Mouse (Mus musculus) embryo, embryonic 11.5 days (tissue): ENCODE results near the gene Tbrg1.

Experiments
- DNase-seq: peaks from one replicate; pipeline ENCODE4 v3.0.0-alpha.2; 2012; ENCODE audit warnings: low read depth, low spot score

Gene Tbrg1

DNA sequence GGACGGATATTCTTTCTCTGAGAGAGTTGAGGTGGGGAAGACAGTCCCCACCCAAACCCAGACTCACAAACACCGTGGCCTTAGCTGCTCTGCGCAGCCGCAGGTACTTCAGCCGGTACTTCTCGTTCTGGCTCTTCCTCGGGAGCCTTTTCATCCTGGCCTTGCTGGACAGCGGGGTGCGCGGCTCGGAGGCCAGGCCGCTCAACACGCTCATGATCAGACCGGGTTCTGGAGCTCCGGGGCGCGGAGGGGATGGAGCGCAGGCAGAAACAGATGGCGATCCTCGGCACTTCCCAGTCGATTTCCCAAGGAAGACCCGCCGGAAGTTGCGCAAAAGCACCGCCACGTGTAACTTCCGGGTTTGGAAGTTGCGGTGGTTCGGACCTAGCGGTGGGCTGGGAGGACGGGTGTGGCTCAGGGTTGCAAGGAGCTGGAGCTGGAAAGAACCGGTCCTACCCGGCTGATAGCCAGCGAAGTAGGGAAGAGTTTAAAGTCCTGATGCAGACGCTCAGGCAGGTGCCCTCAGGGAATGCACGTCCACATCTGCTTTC lies at the start of gene Tbrg1:
Gene Tbrg1, minus strand, starts transcription at position 382 of the 551 bp plus-strand sequence.
- peak; percentile 74 for DNase-seq

DNA sequence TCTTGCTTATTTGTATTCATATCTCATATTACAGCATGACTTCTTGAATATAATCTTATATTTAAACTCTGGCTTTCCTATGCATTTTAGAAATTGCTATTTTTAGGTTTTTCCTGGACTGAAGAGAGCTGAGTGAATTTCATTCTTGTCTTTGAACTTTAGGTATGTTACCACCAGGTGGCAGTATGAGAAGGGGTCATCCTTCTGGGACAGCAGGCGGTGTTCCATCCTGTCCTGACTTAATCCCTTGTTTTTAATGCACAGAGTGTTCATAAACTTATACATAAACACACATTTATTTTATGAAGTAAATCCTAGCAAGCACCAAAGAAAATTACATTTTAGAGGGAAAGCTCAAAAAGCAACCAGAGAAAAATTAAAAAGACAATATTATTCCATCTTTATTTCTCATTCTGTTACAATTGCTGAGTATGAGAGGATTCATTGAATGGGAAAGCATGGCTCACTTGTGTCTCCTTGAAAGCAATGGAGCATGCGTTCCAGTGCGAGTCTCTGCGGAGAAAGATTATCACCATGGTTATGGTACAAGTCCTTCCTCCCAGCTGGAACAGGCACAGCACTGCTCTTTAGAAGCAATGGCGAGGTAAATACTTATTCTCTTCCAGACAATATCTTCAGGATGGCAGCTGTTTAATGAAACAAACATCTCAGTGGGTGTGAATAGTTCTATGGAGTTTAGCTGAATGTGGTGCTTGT lies 33.0 kb upstream of the Tbrg1 start:
- peak; percentile 23 for DNase-seq

DNA sequence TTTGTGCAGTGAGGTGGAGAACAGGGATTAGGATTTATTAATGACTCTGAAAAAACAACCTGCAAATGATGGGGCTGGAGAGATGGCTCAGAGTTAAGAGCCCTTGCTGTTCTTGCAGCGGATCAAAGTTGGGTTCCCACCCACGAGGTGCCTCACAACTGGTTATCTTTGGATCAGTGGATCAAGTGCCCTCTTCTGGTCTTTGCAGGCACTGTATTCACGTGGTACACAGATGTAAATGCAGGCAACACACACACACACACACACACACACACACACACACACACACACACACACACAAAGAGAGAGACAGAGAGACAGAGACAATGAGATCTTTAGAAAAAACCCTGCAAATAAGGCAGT lies 30.8 kb upstream of the Tbrg1 start:
- no peak for DNase-seq

GRCm38 (mm10) chr9:37687288-37687940 lies 30.3 kb upstream of the Tbrg1 start:
- no peak for DNase-seq

GRCm38 (mm10) chr9:37681123-37681522 lies 24.0 kb upstream of the Tbrg1 start:
- no peak for DNase-seq

- no peak for DNase-seq
Measured at GRCm38 (mm10) chr9:37675287-37675686, 18.2 kb upstream of the Tbrg1 start.

DNA sequence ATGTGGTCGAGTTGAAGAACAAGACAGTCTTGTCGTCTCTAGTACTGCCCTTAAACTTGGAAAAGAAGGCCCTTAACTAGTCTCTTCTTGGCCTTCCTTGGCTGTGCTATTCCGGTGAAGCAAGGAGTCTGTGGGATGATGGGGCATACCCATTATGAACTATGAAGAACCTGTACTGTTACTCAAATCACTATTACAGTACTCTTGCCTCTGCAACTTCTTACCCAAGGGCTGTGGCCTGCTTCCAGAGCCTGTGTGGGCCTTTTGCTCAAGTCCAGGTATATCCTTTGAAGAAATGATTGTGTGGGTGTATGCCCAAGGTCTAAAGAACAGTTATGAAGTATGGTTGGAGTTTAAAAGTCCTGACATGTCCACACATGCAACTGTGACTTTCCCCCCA lies 13.1 kb upstream of the Tbrg1 start:
- no peak for DNase-seq

DNA sequence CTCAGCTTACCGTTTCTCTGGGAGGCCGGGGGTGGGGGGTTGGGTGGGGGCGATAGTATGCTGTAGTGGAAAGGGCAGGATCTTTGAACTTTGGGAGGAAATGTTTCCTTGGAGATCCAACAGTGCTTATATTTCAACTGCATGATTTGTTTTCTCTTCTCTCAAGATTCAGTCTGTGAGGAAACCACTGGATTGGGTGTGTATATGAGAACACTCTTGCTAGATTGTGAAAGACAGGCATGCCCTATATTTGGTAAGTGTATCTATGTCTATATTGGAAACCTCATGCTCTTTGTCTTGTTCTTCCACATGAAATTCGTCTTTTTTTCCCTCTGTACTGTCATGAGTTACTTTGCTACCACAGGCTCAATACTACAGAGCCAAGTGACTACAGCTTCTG lies 12.6 kb upstream of the Tbrg1 start:
- DNase-seq, result no peak

GRCm38 (mm10) chr9:37669115-37669514 lies 12.0 kb upstream of the Tbrg1 start, which contains the start of gene Panx3:
TSS of gene Panx3 (minus strand) at chr9:37669235.
- no peak for DNase-seq

DNA sequence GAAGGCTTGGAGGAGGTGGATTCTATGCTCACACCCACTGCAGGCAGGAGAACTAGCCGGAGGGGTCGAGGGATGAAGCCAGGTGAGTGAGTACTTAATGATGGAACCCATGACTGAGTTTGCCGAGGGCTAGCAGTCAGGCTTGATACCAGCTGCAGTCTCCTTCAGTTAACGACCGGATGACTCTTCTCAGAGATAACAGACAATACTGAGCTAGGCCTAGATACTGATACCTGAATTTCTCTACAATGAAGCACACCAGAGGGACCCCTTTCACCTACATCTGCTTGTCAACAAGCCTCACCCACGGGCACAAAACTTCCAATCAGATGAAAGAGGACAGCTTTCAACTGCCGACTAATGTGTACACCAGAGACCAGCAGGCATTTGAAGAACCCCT lies 8.9 kb upstream of the Tbrg1 start:
- no peak for DNase-seq

- DNase-seq, result no peak
Measured at GRCm38 (mm10) chr9:37664604-37665003, 7.5 kb upstream of the Tbrg1 start.

DNA sequence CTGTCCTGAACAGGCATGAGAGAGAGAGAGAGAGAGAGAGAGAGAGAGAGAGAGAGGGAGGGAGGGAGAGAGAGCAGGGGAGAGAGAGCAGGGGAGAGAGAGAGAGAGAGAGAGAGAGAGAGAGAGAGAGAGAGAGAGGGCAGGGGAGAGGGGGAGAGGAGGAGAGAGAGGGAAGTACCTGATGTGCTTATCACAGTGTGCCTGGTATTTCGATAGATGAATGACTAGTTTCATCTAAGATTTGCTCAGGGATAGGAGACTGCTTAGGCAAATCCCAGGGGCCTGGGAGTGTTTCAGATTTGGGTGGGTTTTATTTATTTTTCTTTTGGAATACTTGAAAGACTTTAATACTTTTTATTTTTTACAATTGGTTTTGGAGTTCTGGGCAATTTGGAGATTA lies 6.1 kb upstream of the Tbrg1 start:
- DNase-seq, result no peak

- DNase-seq, result no peak
Measured at GRCm38 (mm10) chr9:37659413-37659812, 2.3 kb upstream of the Tbrg1 start.

DNA sequence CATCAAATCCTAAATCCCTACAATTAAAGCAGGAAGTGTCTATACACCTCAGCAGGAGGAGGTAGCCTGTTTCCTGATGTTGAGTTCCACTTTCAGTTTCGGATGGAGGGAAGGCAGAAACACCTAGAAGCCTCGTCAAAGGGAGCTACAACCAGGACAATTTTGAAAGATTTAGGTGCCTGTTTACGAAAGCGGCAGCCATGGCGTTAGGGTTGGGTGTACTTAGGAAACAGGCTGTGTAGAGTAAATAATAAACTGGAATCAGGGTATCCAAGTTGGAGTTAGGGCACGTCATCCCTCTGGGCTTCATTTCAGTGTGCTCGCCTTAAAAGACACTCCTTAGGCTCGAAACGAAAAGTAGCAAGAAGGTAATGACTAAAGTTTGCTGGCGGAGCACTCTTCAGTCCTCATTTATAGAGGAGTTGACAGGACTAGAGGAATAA lies 652 bp downstream of the Tbrg1 start:
- no peak for DNase-seq

DNA sequence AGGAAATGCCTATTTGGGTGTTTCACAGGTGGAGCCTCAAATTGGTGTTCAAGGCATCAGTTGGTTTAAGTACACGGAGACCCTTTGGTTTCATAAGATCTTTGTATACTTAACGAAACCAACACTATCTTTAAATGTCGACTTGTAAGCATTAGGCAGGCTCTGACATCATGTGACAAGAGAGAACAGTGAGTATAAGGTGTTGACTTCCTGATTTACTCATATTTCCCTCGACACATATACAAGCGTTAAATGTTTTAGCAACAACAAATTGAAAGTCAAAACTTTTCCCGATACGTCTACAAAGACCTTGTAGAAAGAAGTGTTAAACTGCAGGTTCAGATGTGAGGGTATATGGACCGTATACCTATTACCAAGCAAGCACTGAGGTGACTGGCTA lies 1.2 kb downstream of the Tbrg1 start:
- DNase-seq, result no peak

DNA sequence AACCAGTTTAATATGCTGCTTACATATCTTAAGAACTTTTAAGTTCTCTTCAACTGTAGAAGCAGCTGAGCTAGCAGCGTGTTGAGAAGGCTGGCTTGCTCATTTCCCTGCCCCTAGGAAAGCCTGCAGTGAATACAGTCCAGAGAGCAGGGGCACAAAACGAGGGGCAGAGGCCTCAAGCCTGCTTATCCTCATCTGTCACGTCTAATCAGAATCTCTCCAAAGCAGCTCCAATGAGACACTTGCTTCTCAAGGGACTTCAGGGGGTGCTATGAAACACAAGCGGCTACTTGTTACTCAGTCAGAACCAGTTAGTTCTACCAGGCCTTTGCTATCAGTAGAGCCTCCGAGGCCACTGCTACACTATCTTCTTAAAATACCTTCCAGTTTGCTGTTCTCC lies 3.3 kb downstream of the Tbrg1 start:
- DNase-seq, result no peak

DNA sequence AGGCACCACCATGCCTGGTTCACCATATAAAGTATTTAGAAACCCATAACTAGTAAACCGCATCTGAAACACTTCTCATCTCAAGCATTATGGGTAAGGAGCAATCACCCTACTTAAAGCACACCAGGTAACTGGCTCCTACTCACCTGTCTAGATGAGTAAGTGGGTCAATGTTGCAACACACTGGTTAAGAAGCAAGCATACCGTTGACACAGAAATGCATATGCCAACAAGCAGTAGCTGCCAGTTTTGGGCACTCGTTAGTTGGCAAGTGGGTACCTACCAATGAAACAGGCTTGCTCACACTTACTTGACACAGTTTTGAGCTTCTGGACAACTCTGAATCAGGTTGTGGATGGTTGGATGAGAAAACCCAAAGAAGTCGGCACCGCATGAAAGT lies 6.5 kb downstream of the Tbrg1 start:
- DNase-seq, result no peak

DNA sequence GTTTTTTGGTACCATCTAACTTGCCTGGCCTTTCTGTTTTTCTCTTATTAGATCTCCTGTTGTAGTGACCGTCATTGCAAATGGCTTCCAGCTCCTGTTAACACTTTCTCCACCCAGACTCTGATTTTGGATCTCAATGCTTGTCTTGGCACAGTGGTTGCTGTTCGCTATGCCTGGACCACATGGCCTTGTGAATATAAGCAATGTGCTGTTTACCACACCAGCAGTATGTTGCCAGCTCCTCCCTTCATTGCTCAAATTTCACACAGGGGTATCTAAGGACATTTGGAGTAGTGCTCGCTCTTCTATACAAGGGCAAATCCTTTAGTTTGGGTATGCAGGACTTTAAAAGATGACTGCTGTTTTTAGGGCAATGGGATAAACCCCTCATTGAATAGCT lies 10.9 kb downstream of the Tbrg1 start:
- DNase-seq, result no peak

DNA sequence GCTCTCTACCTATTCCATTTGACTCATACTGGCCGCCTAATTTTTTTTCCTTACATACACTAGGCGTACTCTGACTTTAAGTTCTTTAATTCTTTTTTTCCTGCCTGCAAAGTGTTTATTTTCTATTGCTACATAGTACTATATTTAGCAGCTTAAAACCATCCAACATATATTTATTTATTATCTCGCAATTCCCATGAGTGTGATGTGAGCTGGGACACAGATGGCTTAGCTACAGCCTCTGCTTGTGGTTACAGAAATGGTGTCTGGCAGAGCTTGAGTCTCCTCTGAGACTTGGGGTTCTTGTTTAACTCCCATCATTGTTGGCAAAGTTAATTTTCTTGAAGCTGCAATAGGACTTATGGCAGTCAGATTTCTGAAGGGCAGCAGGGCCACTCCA lies 18.4 kb downstream of the Tbrg1 start:
- DNase-seq, result no peak

- DNase-seq, result no peak
Measured at GRCm38 (mm10) chr9:37636800-37637542, 20.1 kb downstream of the Tbrg1 start.

DNA sequence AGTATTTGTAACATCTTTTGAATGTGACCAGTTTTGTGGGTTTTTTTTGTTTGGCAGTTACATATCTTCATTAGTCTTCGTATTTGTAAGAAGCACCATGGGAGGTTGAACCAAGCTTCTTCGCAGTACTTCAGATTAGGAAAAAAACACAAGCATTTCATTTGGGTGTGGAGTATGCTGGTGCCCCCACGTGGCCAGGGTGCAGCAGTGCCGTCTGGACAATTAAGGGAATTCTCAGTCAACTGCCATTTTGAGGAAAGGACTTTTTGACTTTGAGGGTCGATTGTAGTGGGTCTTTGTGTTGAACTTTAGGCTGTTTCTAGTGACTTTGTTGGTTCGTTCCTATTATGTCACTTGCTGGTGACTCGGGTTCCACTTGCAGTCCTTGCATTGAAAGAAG lies 20.8 kb downstream of the Tbrg1 start:
- no peak for DNase-seq

DNA sequence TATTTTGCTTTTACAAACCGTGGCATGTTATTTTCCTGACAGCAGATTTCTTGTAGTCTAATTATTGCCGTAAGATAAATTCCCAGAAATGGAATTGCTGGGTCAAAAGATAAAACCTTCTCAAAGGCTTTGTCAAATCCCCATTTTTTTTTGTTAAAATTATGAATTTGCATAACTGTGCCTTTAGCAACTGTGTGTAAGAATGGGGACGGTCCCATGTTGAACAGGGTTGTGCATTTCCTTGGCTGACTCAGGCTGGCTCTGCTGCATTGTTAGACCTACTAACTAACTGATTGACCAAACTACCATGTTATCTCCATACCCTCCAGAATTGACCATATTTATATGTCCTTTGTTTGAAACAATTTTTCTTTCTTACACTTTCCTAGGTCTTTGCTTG lies 22.8 kb downstream of the Tbrg1 start:
- no peak for DNase-seq
